Mouse (Mus musculus): ENCODE data around the gene Lbhd1. TPM values are rescaled to one million over a fixed set of nuclear protein-coding genes. Genes with fewer than 3 reads are reported as not detected.

The Lbhd1 gene
- polyA plus RNA-seq, 1 experiment = 6.7 TPM

Other genes starting within 250 kb of the Lbhd1 start
- 1.2 and 1.8 TPM in 2 replicates for gene Chrm1, start 219.9 kb upstream of the Lbhd1 start, polyA plus RNA-seq (2012; rRNA removed)
- 139 and 144 TPM in 2 replicates for gene Slc3a2, start 160.4 kb upstream of the Lbhd1 start, polyA plus RNA-seq (2012; rRNA removed)
- gene Wdr74, start 147.9 kb upstream of the Lbhd1 start, polyA plus RNA-seq (2012; rRNA removed) = 63.8 and 65.5 TPM in 2 replicates
- 2.2 and 3.8 TPM in 2 replicates for gene 1700092M07Rik, start 143.0 kb upstream of the Lbhd1 start, polyA plus RNA-seq (2012; rRNA removed)
- gene Stx5a, start 142.3 kb upstream of the Lbhd1 start, polyA plus RNA-seq (2012; rRNA removed) = 128 and 133 TPM in 2 replicates
- gene Nxf1, start 126.7 kb upstream of the Lbhd1 start, polyA plus RNA-seq (2012; rRNA removed) = 237 and 239 TPM in 2 replicates
- 238 and 255 TPM in 2 replicates for gene Tmem223, start 112.7 kb upstream of the Lbhd1 start, polyA plus RNA-seq (2012; rRNA removed)
- 27.4 and 32.0 TPM in 2 replicates for gene Tmem179b, start 109.3 kb upstream of the Lbhd1 start, polyA plus RNA-seq (2012; rRNA removed)
- gene Taf6l, start 97.3 kb upstream of the Lbhd1 start, polyA plus RNA-seq (2012; rRNA removed) = 26.2 TPM in 2 replicates
- gene Polr2g, start 85.2 kb upstream of the Lbhd1 start, polyA plus RNA-seq (2012; rRNA removed) = 141 and 149 TPM in 2 replicates
- 5.2 and 5.8 TPM in 2 replicates for gene Zbtb3, start 81.2 kb upstream of the Lbhd1 start, polyA plus RNA-seq (2012; rRNA removed)
- 50.1 and 61.9 TPM in 2 replicates for gene Ttc9c, start 64.4 kb upstream of the Lbhd1 start, polyA plus RNA-seq (2012; rRNA removed)
- gene Hnrnpul2, start 63.7 kb upstream of the Lbhd1 start, polyA plus RNA-seq (2012; rRNA removed) = 92.1 and 94.3 TPM in 2 replicates
- 0.57 and 1.3 TPM in 2 replicates for gene AC129217.1, start 54.0 kb upstream of the Lbhd1 start, polyA plus RNA-seq (2012; rRNA removed)
- gene Bscl2, start 46.3 kb upstream of the Lbhd1 start, polyA plus RNA-seq (2012; rRNA removed) = 78.4 and 83.2 TPM in 2 replicates
- gene Gng3, start 44.5 kb upstream of the Lbhd1 start, polyA plus RNA-seq (2012; rRNA removed) = 190 TPM in 2 replicates
- 0.85 and 0.94 TPM in 2 replicates for gene Lrrn4cl, start 33.0 kb upstream of the Lbhd1 start, polyA plus RNA-seq (2012; rRNA removed)
- 136 and 140 TPM in 2 replicates for gene Ubxn1, start 12.2 kb upstream of the Lbhd1 start, polyA plus RNA-seq (2012; rRNA removed)
- gene Uqcc3, start 2.8 kb upstream of the Lbhd1 start, polyA plus RNA-seq (2012; rRNA removed) = 51.3 and 57.6 TPM in 2 replicates
- gene Gm49403, start 198 bp downstream of the Lbhd1 start, polyA plus RNA-seq (2012; rRNA removed) = not detected in 2 replicates
- 67.3 and 81.7 TPM in 2 replicates for gene 1810009A15Rik, start 5.1 kb downstream of the Lbhd1 start, polyA plus RNA-seq (2012; rRNA removed)
- 0.18 and 1.1 TPM in 2 replicates for gene Gm49416, start 5.2 kb downstream of the Lbhd1 start, polyA plus RNA-seq (2012; rRNA removed)
- 28.9 and 29.0 TPM in 2 replicates for gene Ints5, start 9.3 kb downstream of the Lbhd1 start, polyA plus RNA-seq (2012; rRNA removed)
- 157 and 161 TPM in 2 replicates for gene Ganab, start 14.3 kb downstream of the Lbhd1 start, polyA plus RNA-seq (2012; rRNA removed)
- gene B3gat3, start 36.6 kb downstream of the Lbhd1 start, polyA plus RNA-seq (2012; rRNA removed) = 146 and 151 TPM in 2 replicates
- gene Rom1, start 45.6 kb downstream of the Lbhd1 start, polyA plus RNA-seq (2012; rRNA removed) = 2.0 and 3.3 TPM in 2 replicates
- 18.3 and 26.1 TPM in 2 replicates for gene Eml3, start 45.8 kb downstream of the Lbhd1 start, polyA plus RNA-seq (2012; rRNA removed)
- gene Mta2, start 58.1 kb downstream of the Lbhd1 start, polyA plus RNA-seq (2012; rRNA removed) = 62.2 and 65.0 TPM in 2 replicates
- 26.1 and 29.3 TPM in 2 replicates for gene Tut1, start 70.1 kb downstream of the Lbhd1 start, polyA plus RNA-seq (2012; rRNA removed)
- gene Eef1g, start 83.3 kb downstream of the Lbhd1 start, polyA plus RNA-seq (2012; rRNA removed) = 429 and 446 TPM in 2 replicates
- gene Ahnak, start 105.6 kb downstream of the Lbhd1 start, polyA plus RNA-seq (2012; rRNA removed) = 3.8 and 8.4 TPM in 2 replicates
- not detected in 2 replicates for gene Scgb1a1, start 204.2 kb downstream of the Lbhd1 start, polyA plus RNA-seq (2012; rRNA removed)

All from central nervous system, embryonic 14 days (tissue).